Mouse (Mus musculus): Measurements from ENCODE around the gene Gm28044. TPM values are rescaled to one million over a fixed set of nuclear protein-coding genes. Genes with fewer than 3 reads are reported as not detected.
A peak's percentile ranks its signal among the peaks of the same experiment; 100 is the strongest.
"Not testable (repeated sequence)": the region's sequence is repeated elsewhere in the genome, so short reads cannot be mapped to it uniquely, and the experiment has no call there.

The Gm28044 gene
- polyA plus RNA-seq, 1 experiment from 2014 or later = not detected

DNA sequence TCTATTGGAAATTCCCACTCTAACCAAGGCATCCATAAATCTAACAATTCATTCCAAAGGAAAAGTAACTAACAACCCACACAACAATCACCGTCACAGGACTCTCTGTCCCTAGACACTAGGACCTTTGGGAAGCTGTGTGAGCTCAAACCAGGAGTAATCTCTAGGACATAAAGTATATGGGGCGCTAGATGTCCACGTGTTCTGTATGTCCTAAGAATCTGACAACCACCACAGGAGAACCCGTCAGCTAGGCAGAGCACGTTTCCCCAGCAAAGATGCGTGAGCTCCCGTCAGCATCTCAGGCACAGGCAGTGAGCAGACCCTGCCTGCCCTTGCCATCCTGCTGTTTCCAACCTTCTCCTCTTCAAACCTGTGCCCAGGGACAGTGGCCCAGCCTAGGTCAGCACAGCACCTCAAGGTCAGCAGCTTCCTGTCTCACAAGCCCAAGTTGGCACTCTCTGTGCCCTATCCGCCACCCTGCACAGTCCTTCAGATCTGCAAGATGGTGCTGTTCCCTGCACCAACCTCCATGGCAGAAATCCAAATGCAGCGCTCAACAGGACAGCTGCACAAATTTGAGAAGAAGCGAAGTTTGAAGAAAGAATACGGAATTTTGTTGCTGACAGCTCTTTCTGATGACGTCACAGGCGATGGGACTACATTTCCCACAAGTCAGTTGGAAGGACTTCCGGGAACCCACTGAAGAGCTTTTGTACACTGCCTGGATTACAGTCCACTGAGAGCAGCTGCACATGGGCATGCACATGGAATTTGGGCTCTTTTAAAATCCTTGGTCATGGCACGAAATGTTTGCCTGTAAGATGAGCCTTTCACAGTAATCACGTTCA, 54.3 kb downstream of the Gm28044 start, which contains the start of gene Zfp457:
Gene Zfp457 (minus strand): TSS at position 664 of the 851 bp plus-strand sequence.
- H3K27me3 ChIP-seq (ENCODE audit: insufficient read depth, low read length) = no peaks in the 10 kb centered on the region
- H3K9me3 ChIP-seq (ENCODE audit: low read length) = no peaks in the 10 kb centered on the region
- peak within 1 kb of the TSS; percentile 82 for H3K9ac ChIP-seq (replicated peaks; ENCODE audit: low read length)
- H3K4me3 ChIP-seq (ENCODE audit: low read length) = peak within 1 kb of the TSS; percentile 72
- H3K27ac ChIP-seq (ENCODE audit: low read length) = no peak within 1 kb of the TSS
- 8% methylated on average over 16 of the region's 16 CpGs for WGBS
- peak; percentile 99 for ATAC-seq (ENCODE audit: low FRiP score, low TSS enrichment)
- H3K36me3 ChIP-seq (ENCODE audit: insufficient read depth, low read length) = no peaks in the 10 kb centered on the region
- no peaks in the 10 kb centered on the region; the same call in 1 of the 2 replicates for H3K4me1 ChIP-seq (ENCODE audit: insufficient read depth, low read length)
- H3K4me2 ChIP-seq (replicated peaks; ENCODE audit: low read depth, low read length) = peak within 1 kb of the TSS; percentile 86

DNA sequence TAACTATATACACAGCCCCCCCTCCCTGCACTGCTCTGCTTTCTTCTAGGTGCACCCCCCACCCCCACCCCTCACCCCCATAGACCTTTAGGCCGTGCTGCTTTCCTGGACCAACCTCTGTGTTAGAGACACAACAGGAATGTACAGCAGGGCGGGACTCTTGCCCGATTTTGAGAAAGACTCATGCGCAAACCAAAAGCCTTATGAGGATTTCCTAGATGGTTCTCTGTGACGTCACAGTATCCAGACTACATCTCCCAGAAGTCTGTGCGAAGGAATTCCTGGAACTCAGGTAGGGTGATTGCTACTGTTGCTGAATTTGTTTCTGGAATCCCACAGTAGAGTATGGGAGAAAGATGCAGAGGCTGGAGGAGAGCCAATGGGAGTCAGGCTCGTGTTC, 82.0 kb downstream of the Gm28044 start, which contains the start of gene Zfp458:
Gene Zfp458 (minus strand): TSS at position 153 of the 400 bp plus-strand sequence.
- 49% methylated on average over 7 of the region's 7 CpGs for WGBS
- Histone ChIP-seq H3K4me3 (ENCODE audit: low read length) (no peak within 1 kb of the TSS), H3K9ac (replicated peaks; ENCODE audit: low read length) (no peak within 1 kb of the TSS), H3K27ac (ENCODE audit: low read length) (no peak within 1 kb of the TSS), H3K27me3 (ENCODE audit: insufficient read depth, low read length) (no peaks in the 10 kb centered on the region), H3K9me3 (ENCODE audit: low read length) (no peaks in the 10 kb centered on the region), H3K4me1 (ENCODE audit: insufficient read depth, low read length) (no peaks in the 10 kb centered on the region), H3K36me3 (ENCODE audit: insufficient read depth, low read length) (no peaks in the 10 kb centered on the region), H3K4me2 (replicated peaks; ENCODE audit: low read depth, low read length) (peak within 1 kb of the TSS; percentile 34)
- 0 out of 2 replicates have a peak, but pooled peaks have one; percentile 9 for ATAC-seq (ENCODE audit: low FRiP score, low TSS enrichment)

DNA sequence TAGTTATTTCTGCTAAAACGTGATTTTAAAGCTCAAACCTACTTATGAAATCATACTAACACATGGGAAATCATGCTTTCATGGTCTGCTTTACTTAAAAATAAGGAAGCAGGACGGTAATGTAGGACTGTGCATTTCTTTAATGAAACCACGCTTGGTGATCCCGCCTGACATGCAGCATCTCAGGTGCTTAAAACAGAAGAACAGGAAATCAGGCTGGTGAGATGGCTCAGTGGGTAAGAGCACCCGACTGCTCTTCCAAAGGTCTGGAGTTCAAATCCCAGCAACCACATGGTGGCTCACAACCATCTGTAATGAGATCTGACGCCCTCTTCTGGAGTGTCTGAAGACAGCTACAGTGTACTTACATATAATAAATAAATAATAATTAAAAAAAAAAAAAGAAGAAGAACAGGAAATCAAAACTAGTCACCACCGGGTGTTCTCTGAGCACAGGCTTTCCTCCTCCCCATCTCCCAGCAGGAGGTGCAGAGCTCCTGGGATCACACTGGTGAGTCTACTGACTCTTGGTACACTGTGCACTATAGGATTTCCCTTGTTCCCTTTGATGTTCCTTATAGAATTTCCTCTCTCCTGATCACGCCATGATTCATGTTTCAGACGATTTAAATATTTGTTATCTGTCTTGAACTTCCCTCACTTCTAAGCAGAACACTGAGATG, 90.8 kb downstream of the Gm28044 start:
- peak overlapping the region; percentile 69 for H3K4me2 ChIP-seq (replicated peaks; ENCODE audit: low read depth, low read length)
- 0 out of 2 replicates have a peak overlapping the region, but pooled peaks have one; percentile 53 for H3K27ac ChIP-seq (ENCODE audit: low read length)
- WGBS = 48% methylated on average over 8 of the region's 9 CpGs
- H3K36me3 ChIP-seq (ENCODE audit: insufficient read depth, low read length); H3K4me1 ChIP-seq (ENCODE audit: insufficient read depth, low read length); H3K27me3 ChIP-seq (ENCODE audit: insufficient read depth, low read length); H3K9me3 ChIP-seq (ENCODE audit: low read length): not testable (repeated sequence)
- H3K4me3 ChIP-seq (ENCODE audit: low read length) = peak overlapping the region; percentile 86
- ATAC-seq (ENCODE audit: low FRiP score, low TSS enrichment) = peak; percentile 53
- peak overlapping the region; percentile 84 for H3K9ac ChIP-seq (replicated peaks; ENCODE audit: low read length)

DNA sequence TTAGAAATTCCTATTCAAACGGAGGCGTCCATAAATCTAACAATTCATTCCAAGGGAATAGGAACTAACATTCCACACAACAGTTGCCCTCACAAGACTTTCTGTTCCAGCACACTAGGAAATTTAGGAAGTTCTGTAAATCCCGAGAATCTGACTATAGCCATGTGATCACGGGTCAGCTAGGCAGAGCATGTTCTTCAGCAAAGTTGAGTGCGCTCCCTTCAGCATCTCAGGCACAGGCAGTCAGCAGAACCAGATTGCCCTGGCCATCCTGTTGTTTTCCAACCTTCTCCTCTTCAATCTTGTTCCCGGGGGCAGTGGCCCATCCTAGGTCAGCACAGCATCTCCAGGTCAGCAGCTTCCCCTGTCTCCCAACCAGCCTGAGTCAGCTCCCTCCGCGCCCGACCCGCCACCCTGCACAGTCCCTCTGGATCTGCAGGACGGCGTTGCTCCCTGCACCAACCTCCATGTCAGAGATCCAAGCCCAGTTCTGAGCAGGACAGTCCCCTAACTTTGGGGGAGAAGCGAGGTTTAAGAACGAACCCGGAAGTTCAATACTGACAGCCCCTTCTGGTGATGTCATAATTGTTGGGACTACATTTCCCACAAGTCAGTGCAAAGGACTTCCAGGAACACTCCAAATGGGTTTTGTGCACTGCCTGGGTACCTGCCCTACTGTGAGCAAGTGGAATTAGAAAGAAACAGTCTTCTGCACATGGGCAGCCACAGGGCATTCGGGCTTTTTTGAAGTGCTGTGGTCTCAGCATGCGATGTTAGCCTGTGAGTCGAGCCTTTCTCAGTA, 91.6 kb downstream of the Gm28044 start:
- Histone ChIP-seq H3K4me3 (ENCODE audit: low read length) (peak overlapping the region; percentile 86), H3K27me3 (ENCODE audit: insufficient read depth, low read length) (no peaks in the 10 kb centered on the region), H3K9me3 (ENCODE audit: low read length) (0 out of 2 replicates have a peak, but pooled peaks cover 7% of the 10 kb centered on the region), H3K27ac (ENCODE audit: low read length) (0 out of 2 replicates have a peak overlapping the region, but pooled peaks have one; percentile 53), H3K9ac (replicated peaks; ENCODE audit: low read length) (peak overlapping the region; percentile 84), H3K36me3 (ENCODE audit: insufficient read depth, low read length) (peaks cover 6% of the 10 kb centered on the region), H3K4me1 (ENCODE audit: insufficient read depth, low read length) (no peaks in the 10 kb centered on the region), H3K4me2 (replicated peaks; ENCODE audit: low read depth, low read length) (peak overlapping the region; percentile 69)
- ATAC-seq (ENCODE audit: low FRiP score, low TSS enrichment) = peak; percentile 99
- 7% methylated on average over 18 of the region's 18 CpGs for WGBS

Other genes starting within 250 kb of the Gm28044 start
- 0.22 and 0.40 TPM in 2 replicates for gene Rslcan18, start 244.3 kb downstream of the Gm28044 start, polyA plus RNA-seq (2015; fragmentation: Nextera tagmentation; extraction: Ambion mirVana)
- 2.1 and 2.7 TPM in 2 replicates for gene Zfp759, start 238.9 kb downstream of the Gm28044 start, polyA plus RNA-seq (2015; fragmentation: Nextera tagmentation; extraction: Ambion mirVana)
- 8.8 and 10.0 TPM in 2 replicates for gene Rsl1, start 187.4 kb downstream of the Gm28044 start, polyA plus RNA-seq (2015; fragmentation: Nextera tagmentation; extraction: Ambion mirVana)
- 1.5 and 1.8 TPM in 2 replicates for gene Zfp455, start 166.0 kb downstream of the Gm28044 start, polyA plus RNA-seq (2015; fragmentation: Nextera tagmentation; extraction: Ambion mirVana)
- 1.6 and 2.1 TPM in 2 replicates for gene Zfp458, start 82.1 kb downstream of the Gm28044 start, polyA plus RNA-seq (2015; fragmentation: Nextera tagmentation; extraction: Ambion mirVana)
- 0.76 and 0.86 TPM in 2 replicates for gene Zfp457, start 54.1 kb downstream of the Gm28044 start, polyA plus RNA-seq (2015; fragmentation: Nextera tagmentation; extraction: Ambion mirVana)
- 2.7 and 2.8 TPM in 2 replicates for gene Zfp595, start 28.0 kb downstream of the Gm28044 start, polyA plus RNA-seq (2015; fragmentation: Nextera tagmentation; extraction: Ambion mirVana)
- gene Zfp953, start 69 bp upstream of the Gm28044 start, polyA plus RNA-seq (2015; fragmentation: Nextera tagmentation; extraction: Ambion mirVana) = 1.3 TPM in 2 replicates
- gene Gm28041, start 15.2 kb upstream of the Gm28044 start, polyA plus RNA-seq (2015; fragmentation: Nextera tagmentation; extraction: Ambion mirVana) = 0.44 and 0.50 TPM in 2 replicates
- 1.6 and 2.4 TPM in 2 replicates for gene Zfp456, start 15.3 kb upstream of the Gm28044 start, polyA plus RNA-seq (2015; fragmentation: Nextera tagmentation; extraction: Ambion mirVana)
- gene Zfp429, start 39.3 kb upstream of the Gm28044 start, polyA plus RNA-seq (2015; fragmentation: Nextera tagmentation; extraction: Ambion mirVana) = 8.5 and 10.1 TPM in 2 replicates
- 1.1 TPM in 2 replicates for gene Zfp459, start 60.9 kb upstream of the Gm28044 start, polyA plus RNA-seq (2015; fragmentation: Nextera tagmentation; extraction: Ambion mirVana)
- 10.7 and 12.0 TPM in 2 replicates for gene Zfp874a, start 91.1 kb upstream of the Gm28044 start, polyA plus RNA-seq (2015; fragmentation: Nextera tagmentation; extraction: Ambion mirVana)
- 2.6 and 3.4 TPM in 2 replicates for gene Zfp874b, start 123.7 kb upstream of the Gm28044 start, polyA plus RNA-seq (2015; fragmentation: Nextera tagmentation; extraction: Ambion mirVana)
- 14.4 and 15.2 TPM in 2 replicates for gene Zfp58, start 140.0 kb upstream of the Gm28044 start, polyA plus RNA-seq (2015; fragmentation: Nextera tagmentation; extraction: Ambion mirVana)
- gene Gm26965, start 165.6 kb upstream of the Gm28044 start, polyA plus RNA-seq (2015; fragmentation: Nextera tagmentation; extraction: Ambion mirVana) = not detected in 2 replicates
- gene Zfp87, start 165.6 kb upstream of the Gm28044 start, polyA plus RNA-seq (2015; fragmentation: Nextera tagmentation; extraction: Ambion mirVana) = 26.1 and 28.3 TPM in 2 replicates
- 13.5 and 16.0 TPM in 2 replicates for gene Zfp748, start 193.3 kb upstream of the Gm28044 start, polyA plus RNA-seq (2015; fragmentation: Nextera tagmentation; extraction: Ambion mirVana)
- 4.3 and 4.7 TPM in 2 replicates for gene Zfp729b, start 249.2 kb upstream of the Gm28044 start, polyA plus RNA-seq (2015; fragmentation: Nextera tagmentation; extraction: Ambion mirVana)